Mouse (Mus musculus) cortical plate, adult 2 months (tissue): ENCODE data around the gene Fbxw8.

Source experiments
- CTCF ChIP-seq: fragments of 200-500 bp; IDR thresholded peaks from 2 replicates; pipeline ENCODE4 v1.5.1; 2011; ENCODE audit warnings: mild to moderate bottlenecking, control low read depth, low read length; ENCODE audit not compliant: insufficient read depth; ENCODE audit errors: extremely low read depth
- POLR2A ChIP-seq: fragments of 200-500 bp; IDR thresholded peaks from 2 replicates; pipeline ENCODE4 v1.6.1; 2011; ENCODE audit warnings: mild to moderate bottlenecking, low read length, control low read depth; ENCODE audit not compliant: insufficient read depth; ENCODE audit errors: extremely low read depth

DNA sequence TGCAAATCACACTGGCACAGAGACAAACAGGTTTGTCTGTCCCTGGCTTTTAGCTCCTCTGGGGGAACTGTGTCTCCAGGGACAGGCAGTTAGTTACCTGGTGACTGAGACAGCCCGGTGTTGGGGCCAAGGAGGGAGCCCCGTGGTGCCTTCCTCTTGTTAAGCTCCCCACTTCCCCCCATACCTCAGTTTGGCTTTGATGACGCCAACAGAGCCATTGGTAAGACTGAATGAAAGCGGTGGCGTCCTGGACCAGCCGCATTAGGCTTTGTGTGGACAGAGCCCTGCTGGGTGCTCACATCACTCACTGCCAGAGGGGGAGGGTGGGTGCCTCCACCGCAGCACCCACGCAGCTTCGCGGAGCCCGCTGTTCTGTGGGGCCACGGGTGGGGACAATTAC, 129.4 kb downstream of the Fbxw8 start:
- TF ChIP-seq CTCF = no peak
- no peak for TF ChIP-seq POLR2A
